Mouse (Mus musculus): Measurements from ENCODE around the gene Fstl3.

Gene Fstl3

GRCm38 (mm10) chr10:79762875-79763274, 14.2 kb upstream of the Fstl3 start:
- no peak for DNase-seq

- DNase-seq: no peak
Measured at GRCm38 (mm10) chr10:79764234-79764633, 12.8 kb upstream of the Fstl3 start.

DNA sequence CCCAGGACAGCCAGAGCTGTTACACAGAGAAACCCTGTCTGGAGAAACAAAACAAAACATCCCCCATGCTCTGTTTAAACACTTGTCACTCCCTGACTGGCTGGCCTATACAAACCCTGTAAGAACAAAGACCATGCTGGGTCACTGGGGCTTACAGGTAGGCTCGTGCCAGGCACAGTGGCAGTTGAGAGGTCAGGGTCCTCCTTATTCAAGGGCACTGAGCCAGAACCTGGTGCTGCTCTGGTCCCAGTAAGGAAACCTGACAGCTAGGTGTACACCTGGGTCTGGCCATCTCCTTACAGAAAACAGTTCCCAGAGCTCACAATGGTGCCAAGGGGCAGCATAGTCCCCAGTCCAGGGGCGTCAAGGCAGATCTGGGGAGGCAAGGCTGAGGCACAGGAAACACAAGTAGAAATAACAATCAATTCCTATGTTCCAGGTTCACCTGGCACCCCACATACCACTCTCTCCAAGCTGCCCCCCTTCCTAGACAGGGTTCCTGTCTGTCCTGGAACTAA, 11.8 kb upstream of the Fstl3 start:
- no peak for DNase-seq

GRCm38 (mm10) chr10:79766001-79766507, 11.0 kb upstream of the Fstl3 start:
- DNase-seq: no peak

- peak; percentile 100 for DNase-seq
Measured at GRCm38 (mm10) chr10:79766508-79767325, 10.4 kb upstream of the Fstl3 start, which contains the start of gene Rnf126. Gene Rnf126, minus strand, starts transcription at chr10:79766952.

- peak; percentile 96 for DNase-seq
Measured at GRCm38 (mm10) chr10:79767372-79768244, 9.5 kb upstream of the Fstl3 start.

DNA sequence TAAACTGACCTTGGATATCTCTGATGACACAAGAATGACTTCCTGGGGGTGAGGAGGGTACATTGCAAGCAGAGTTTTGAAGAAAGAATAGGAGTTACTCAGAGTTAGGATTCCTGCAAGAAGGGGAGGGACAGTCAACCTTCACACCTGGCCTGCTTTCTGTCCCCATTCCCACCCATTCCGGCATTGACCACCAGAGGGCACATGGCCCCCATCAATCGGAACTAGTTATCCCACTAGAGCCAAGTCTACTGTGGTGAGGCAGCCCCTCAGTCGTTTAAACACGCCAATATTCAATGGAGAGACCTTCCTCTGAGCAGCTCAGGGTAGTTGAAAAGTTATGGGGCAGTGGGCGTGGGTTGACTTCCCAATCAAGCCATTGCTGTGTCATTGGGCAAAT, 8.7 kb upstream of the Fstl3 start:
- DNase-seq: peak; percentile 87

- no peak for DNase-seq
Measured at GRCm38 (mm10) chr10:79769329-79769728, 7.7 kb upstream of the Fstl3 start.

- no peak for DNase-seq
Measured at GRCm38 (mm10) chr10:79772320-79772719, 4.8 kb upstream of the Fstl3 start.

- DNase-seq: no peak
Measured at GRCm38 (mm10) chr10:79773208-79773607, 3.9 kb upstream of the Fstl3 start.

GRCm38 (mm10) chr10:79774486-79775279, 2.4 kb upstream of the Fstl3 start:
- DNase-seq: no peak

DNA sequence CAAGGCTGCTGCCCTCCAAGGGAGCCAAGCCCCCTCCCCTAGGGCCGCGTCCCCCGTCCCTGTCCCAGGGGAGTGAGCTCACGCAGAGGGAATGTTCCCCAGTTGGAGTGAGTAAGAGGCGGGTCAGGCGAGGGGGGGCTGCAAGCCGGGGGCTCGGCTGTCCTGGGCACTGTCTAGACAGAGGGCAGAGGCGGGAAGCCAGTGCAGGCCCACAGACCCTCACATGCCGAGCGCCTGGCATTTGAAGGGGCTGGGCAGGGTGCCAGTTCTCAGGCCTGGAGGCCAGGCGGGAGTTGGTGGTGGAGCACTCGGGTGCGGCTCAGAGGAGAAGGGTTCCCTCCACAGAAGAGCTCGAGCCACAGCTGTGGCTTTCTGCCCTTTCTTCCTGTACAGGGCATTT, 934 bp downstream of the Fstl3 start:
- peak; percentile 87 for DNase-seq

GRCm38 (mm10) chr10:79779193-79779592, 2.1 kb downstream of the Fstl3 start:
- no peak for DNase-seq

GRCm38 (mm10) chr10:79779784-79780663, 3.0 kb downstream of the Fstl3 start:
- DNase-seq: peak; percentile 98

- peak; percentile 88 for DNase-seq
Measured at GRCm38 (mm10) chr10:79780664-79781015, 3.6 kb downstream of the Fstl3 start.

DNA sequence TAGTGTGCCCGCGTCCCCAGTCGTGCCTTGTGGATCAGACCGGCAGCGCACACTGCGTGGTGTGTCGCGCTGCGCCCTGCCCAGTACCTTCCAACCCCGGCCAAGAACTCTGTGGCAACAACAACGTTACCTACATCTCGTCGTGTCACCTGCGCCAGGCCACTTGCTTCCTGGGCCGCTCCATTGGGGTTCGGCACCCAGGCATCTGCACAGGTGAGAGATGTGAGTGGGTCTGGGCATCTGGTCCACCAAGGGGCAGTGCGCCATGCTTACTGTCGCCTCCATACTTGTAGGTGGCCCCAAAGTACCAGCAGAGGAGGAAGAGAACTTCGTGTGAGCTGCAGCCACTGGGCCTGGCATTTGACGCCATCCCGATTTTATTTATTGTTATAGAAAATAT, 4.1 kb downstream of the Fstl3 start:
- no peak for DNase-seq

GRCm38 (mm10) chr10:79781956-79782355, 4.9 kb downstream of the Fstl3 start:
- no peak for DNase-seq

DNA sequence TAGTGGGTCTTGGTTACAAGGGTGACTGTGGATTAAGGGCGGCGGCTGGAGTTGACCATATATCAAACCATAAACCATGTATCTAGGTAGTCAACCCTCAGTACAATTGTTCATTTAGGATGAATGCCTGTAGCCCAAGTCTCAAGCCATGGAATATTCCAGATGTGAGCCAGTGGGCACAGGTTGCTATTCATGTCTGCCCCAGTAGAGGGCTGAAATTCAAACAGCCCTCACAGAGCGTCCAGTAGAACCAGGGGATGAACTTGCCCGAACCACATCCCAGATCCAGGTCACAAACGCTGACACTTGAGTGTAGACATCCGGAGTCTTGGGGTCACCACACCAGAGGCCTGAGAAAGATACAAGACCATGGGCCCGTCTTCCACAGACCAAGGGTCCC, 6.0 kb downstream of the Fstl3 start:
- DNase-seq: peak; percentile 52

DNA sequence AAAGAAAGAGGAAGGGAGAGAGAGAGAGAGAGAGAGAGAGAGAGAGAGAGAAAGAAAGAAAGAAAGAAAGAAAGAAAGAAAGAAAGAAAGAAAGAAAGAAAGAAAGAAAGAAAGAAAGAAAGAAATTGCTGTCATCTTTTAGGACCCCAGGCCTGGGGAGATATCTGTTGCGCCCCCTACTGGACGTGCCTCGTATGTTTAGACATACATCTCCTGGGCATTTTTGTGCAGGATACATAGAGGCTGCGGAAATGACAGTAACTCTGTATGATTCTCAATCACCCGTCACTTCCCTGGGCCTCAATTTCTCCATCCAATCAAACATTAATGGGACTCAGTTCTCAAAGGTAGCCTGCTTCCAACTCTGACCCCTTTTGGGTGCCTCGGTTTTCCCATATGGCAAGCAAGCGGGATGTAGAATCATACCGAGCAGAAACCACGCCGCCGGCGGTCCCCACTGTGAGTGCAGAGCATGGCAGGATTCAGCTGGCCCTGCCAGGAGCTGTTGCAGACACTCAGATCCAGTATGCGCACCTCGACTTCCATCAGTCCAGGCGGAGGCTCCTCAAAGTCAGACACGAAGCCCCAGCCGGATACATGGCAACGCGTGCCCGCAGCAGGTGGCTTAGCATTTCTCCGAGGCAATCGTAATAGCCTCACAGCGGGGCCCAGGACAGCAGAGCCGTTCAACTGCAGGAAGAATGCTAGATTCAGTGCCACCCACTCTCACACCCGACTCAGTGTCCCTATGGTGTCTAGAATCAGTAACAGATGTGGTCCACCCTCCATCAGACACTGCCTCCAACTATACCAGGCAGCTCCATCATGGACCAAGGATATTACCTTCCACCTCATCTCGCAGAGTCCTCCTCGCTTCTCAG, 7.1 kb downstream of the Fstl3 start:
- peak; percentile 57 for DNase-seq

DNA sequence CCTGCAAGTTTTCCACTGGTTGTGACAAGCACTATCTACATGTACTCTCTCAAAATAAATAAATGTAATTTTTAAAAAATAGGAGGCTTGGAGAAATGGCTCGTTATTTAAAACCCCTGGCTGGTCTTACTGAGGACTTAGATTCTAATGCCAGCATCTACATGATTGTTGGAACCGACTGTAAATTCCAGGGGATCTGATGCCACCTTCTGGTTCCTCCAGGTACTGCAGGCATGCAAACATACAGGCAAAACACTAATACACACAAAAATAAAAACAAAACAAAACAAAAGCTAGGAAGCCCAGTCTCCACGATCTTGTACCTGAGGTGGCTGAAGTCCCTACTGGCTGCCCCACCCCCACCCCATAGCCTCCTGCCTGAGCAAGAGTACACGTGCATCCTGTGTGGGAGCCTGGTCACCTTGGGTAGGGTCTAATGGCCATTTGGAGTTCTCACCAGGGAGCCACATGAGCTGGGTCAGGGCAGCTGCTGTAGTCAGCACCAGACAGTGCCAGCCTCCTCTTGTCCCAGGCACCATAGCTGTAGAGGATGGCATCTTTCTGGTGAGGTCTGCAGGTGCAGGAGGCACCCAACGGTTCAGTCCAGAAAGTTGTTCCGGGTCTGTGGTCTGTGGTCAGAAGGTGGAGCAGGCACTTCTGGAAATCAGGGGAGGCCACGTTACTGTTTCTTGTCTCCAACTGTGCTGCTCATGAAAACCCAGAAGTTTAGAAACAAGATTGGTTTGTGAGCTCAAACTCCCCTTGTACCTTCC, 11.5 kb downstream of the Fstl3 start:
- peak; percentile 88 for DNase-seq
